Comparison of ENCODE assay signal across 24 mouse cellular contexts in the genomic region with DNA sequence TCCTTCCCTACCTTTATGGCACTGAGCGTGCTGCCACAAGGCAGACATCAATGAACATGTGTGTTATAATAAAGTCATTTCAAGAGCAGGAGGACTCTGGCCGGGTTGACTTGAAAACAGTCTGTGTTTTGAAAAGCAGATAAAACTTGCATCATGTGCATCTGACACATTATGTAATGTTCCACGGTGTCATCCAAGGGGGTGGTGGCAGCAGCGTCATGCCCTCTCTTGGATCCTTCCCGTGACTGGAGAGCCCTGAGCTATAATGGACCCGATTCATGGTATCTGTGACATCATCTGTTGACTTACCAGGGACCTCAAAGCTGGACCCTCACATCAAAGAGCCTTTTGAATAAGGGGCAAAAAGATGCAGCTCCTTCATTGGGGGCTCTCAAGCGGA. TPM values are rescaled to one million over a fixed set of nuclear protein-coding genes. Genes with fewer than 3 reads are reported as not detected.
DNase-seq lines count a peak whose midpoint lies in the region; ATAC-seq and TF ChIP-seq lines count a peak whose summit lies in the region.
"Had no signal": no experiment of that assay in that cellular context is flagged by ENCODE, and none has a peak within 500 bp of the region (broad histone marks: within the 10 kb centered on the region; RNA-seq: fewer than 3 reads in every experiment).

No protein-coding gene starts in this region.

- H3K4me3 ChIP-seq in liver, postnatal 0 days (ENCODE audit: low read depth, low read length), result no peak overlapping the region
- H3K4me3 ChIP-seq in liver, embryonic 12.5 days, result no peak overlapping the region
- H3K4me3 ChIP-seq: embryonic facial prominence, embryonic 12.5 days; hindbrain, embryonic 13.5 days; limb, embryonic 10.5 days; midbrain, embryonic 15.5 days; myocyte had no signal

- H3K4me1 ChIP-seq in liver, postnatal 0 days (ENCODE audit: insufficient read depth), result peaks cover 28% of the 10 kb centered on the region
- peaks cover 17% of the 10 kb centered on the region for H3K4me1 ChIP-seq in liver, embryonic 12.5 days

- H3K27me3 ChIP-seq in liver, postnatal 0 days (ENCODE audit: insufficient read depth, low read length), result no peaks in the 10 kb centered on the region
- peaks cover 2% of the 10 kb centered on the region; the same call in 1 of the 2 replicates for H3K27me3 ChIP-seq in liver, embryonic 12.5 days (replicated peaks)
- H3K27me3 ChIP-seq: embryonic facial prominence, embryonic 12.5 days; midbrain, embryonic 15.5 days had no signal

- no peak for TF ChIP-seq CTCF in liver, postnatal 0 days (IDR thresholded peaks at IDR 0.05; ENCODE audit: low read depth)

- TF ChIP-seq EP300 in liver, postnatal 0 days (IDR thresholded peaks at IDR 0.05; ENCODE audit: low read depth), result peak; percentile 66; the same call in 1 of the 2 replicates

- H3K4me2 ChIP-seq in liver, postnatal 0 days (ENCODE audit: low read depth, low read length), result no peak overlapping the region
- H3K4me2 ChIP-seq in liver, embryonic 12.5 days, result no peak overlapping the region
- H3K4me2 ChIP-seq: embryonic facial prominence, embryonic 12.5 days; hindbrain, embryonic 13.5 days; liver, embryonic 11.5 days; lung, embryonic 14.5 days; midbrain, embryonic 15.5 days had no signal

- H3K27ac ChIP-seq in liver, postnatal 0 days (ENCODE audit: low read depth), result peak overlapping the region; percentile 53; the same call in 1 of the 2 replicates
- no peak overlapping the region for H3K27ac ChIP-seq in liver, embryonic 12.5 days
- H3K27ac ChIP-seq: embryonic facial prominence, embryonic 12.5 days; hindbrain, embryonic 13.5 days; kidney, postnatal 0 days; limb, embryonic 10.5 days; macrophage; midbrain, embryonic 15.5 days had no signal

- no peak overlapping the region for H3K9ac ChIP-seq in liver, postnatal 0 days (replicated peaks)
- no peak overlapping the region for H3K9ac ChIP-seq in liver, embryonic 12.5 days
- H3K9ac ChIP-seq: embryonic facial prominence, embryonic 12.5 days; forebrain, postnatal 0 days; hindbrain, embryonic 13.5 days; lung, embryonic 14.5 days; midbrain, embryonic 15.5 days had no signal

- 66% methylated on average over 7 of the region's 7 CpGs for WGBS in liver, postnatal 0 days (ENCODE audit: insufficient replicate concordance)
- 71% methylated on average over 7 of the region's 7 CpGs for WGBS in liver, embryonic 12.5 days (ENCODE audit: insufficient replicate concordance)

- no peaks in the 10 kb centered on the region for H3K9me3 ChIP-seq in liver, postnatal 0 days (ENCODE audit: low read length)
- no peaks in the 10 kb centered on the region for H3K9me3 ChIP-seq in liver, embryonic 12.5 days (replicated peaks)
- H3K9me3 ChIP-seq: embryonic facial prominence, embryonic 12.5 days; hindbrain, embryonic 13.5 days; limb, embryonic 10.5 days; midbrain, embryonic 15.5 days had no signal

- H3K36me3 ChIP-seq in liver, postnatal 0 days (replicated peaks; ENCODE audit: insufficient read depth, low read length), result no peaks in the 10 kb centered on the region
- no peaks in the 10 kb centered on the region for H3K36me3 ChIP-seq in liver, embryonic 12.5 days
- H3K36me3 ChIP-seq: embryonic facial prominence, embryonic 12.5 days; hindbrain, embryonic 13.5 days; limb, embryonic 10.5 days; midbrain, embryonic 15.5 days had no signal

- ATAC-seq in liver, postnatal 0 days, result peak; percentile 75
- ATAC-seq in liver, embryonic 12.5 days, result no peak
- ATAC-seq: forebrain, postnatal 0 days; midbrain, embryonic 15.5 days had no signal

- peak; percentile 31 for DNase-seq in cerebellum, adult 9-11 months
- no peak for DNase-seq in cerebellum, postnatal 4 days (ENCODE audit: low spot score in 2 of 2)
- peak; percentile 47 to 76 for DNase-seq in layer of hippocampus, adult 8-10 months (ENCODE audit: low spot score in 2 of 2)
- DNase-seq in layer of hippocampus, postnatal 25 days (ENCODE audit: extremely low spot score in 1 of 2, low spot score in 1 of 2), result no peak
- DNase-seq in liver, postnatal 0 days, result peak; percentile 33
- peak; percentile 86 for DNase-seq in layer of hippocampus, adult 9-11 months
- DNase-seq in natural killer cell, adult 2 months (ENCODE audit: low spot score in 2 of 2), result no peak
- DNase-seq: adrenal gland, postnatal 25 days; cerebellum, adult 11 months; forebrain, postnatal 0 days; gastrocnemius, postnatal 36 days; kidney, adult 2 months; lung, embryonic 14.5 days; thymus, adult 2 months; thymus, postnatal 4 days had no signal

RNA-seq across cellular contexts. Expression of a gene that starts 14.8 kb away (rescaled TPM):
- total RNA-seq in layer of hippocampus, adult 8-10 months (2022), result 100 to 1,000 TPM in 3 of 4 experiments, 10 to 100 TPM in 1; 98.6 to 111 (median 105) TPM
- total RNA-seq in layer of hippocampus, postnatal 25 days (2021), result 10 to 100 TPM; 81.0 to 83.2 TPM
- 1.9 and 2.5 TPM in 2 replicates for polyA plus RNA-seq in liver, postnatal 0 days (2015; fragmentation: Nextera tagmentation; extraction: Ambion mirVana)
- polyA plus RNA-seq in liver, embryonic 12.5 days (2016; fragmentation: Nextera tagmentation; extraction: Ambion mirVana), result 0.37 and 0.38 TPM in 2 replicates
- polyA plus RNA-seq: macrophage had no signal

Comparison
In these comparisons a context has a peak if more than half of its experiments do, and no peak if none do; other contexts are left out.
1. DNase-seq: peak in cerebellum, adult 9-11 months (single experiment), layer of hippocampus, adult 8-10 months (2 of 2), liver, postnatal 0 days (single experiment) and layer of hippocampus, adult 9-11 months (single experiment); none in cerebellum, postnatal 4 days (0 of 2), layer of hippocampus, postnatal 25 days (0 of 2) and natural killer cell, adult 2 months (0 of 2).